Mouse (Mus musculus) T-helper 17 cell (primary cell): ENCODE measurements around the gene Il17rb.

ENCODE experiments used
- in situ Hi-C, 2 experiments: fragments of 300-600 bp; cut with MboI, MseI; formaldehyde crosslinking; loops; 1 replicate in 1 of 2; 2 replicates in 1 of 2; pipeline ENCODE4 v1.15.1; 2025; ENCODE audit warnings: high pct_unique_total_duplicates in 2 of 2

Gene Il17rb

DNA sequence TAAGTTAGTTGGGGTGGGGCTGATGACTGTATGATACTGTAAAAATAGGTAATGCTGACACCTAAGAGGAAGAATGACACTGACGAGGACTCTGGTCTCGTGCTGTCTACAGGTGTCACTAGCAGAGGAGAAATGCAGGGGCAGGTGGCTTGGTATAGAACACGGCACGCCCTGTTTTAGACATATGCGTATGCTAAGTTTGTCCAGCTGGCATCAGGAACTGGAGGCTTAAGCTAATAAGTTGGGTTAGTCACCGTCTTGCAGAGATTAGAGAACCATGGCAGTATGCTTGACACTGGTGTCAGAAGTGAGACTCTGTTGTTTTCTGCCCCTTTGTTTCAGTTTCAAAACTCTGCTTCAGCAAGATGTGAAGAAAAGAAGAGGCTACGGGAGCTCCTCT lies 37.2 kb downstream of the Il17rb start:
- in situ Hi-C loops = no loop called here

DNA sequence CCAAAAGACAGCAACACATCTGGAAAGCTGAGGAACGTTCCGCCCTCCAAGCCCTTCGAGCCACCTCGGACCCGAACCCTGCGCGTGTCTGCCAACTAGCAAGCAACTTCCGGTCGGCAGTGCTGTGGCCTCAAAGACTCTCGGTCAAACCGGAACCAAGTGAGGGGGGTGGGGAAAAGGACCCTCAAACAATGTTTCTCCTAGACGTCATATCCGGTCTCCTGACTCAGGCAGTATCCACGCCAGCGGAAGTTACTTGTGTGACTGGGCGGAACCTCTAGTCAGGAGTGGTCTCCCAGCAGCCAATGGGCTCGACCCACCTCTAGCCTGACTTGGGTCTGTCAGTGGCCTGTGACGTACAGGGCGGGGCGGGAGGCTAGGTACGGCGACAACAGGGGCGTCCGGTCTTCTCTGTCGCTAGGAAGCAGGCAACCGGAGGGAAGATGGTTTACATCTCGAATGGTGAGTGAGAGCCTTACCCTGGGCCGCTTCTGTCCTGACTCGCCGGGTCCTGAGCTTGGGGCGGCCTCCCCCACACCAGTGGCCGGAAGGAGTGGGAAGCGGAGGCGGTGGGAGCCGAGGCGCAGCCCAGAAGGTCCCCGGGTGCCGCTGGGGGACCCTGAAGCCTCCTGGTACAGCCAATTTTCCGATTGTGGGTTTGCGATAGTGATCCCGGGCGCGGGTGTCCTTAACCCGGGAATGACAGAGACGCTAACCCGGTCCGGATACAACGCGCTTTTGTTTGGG lies 40.4 kb downstream of the Il17rb start, which contains the start of gene Selenok:
Selenok (plus strand) TSS at position 234 of the 747 bp plus-strand sequence.
- in situ Hi-C loops = loop anchor here in 1 of 2 experiments (10.0 kb wide), 1 partner anchor 507 kb away; the partner anchor contains the start of gene Dcp1a

DNA sequence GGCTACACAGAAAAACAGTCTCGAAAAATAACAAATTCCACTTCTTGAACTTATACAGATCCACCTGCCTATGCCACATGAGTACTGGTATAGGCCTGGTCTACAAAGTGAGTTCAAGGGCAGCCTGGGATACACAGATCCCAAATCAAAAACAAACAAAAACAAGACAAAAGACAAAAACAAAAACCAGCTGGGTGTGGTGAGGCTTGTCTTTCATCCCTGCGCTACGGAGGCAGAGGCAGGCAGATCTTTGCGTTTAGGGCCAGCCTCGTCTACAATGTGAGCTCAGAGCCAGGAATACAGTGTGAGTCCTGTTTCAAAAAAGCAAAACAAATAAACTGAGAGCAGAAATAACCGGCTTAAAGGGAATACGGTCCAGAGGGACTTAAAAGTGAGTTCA lies 41.1 kb downstream of the Il17rb start:
- in situ Hi-C loops = loop anchor here in 1 of 2 experiments (10.0 kb wide), 1 partner anchor 507 kb away; the partner anchor contains the start of gene Dcp1a

DNA sequence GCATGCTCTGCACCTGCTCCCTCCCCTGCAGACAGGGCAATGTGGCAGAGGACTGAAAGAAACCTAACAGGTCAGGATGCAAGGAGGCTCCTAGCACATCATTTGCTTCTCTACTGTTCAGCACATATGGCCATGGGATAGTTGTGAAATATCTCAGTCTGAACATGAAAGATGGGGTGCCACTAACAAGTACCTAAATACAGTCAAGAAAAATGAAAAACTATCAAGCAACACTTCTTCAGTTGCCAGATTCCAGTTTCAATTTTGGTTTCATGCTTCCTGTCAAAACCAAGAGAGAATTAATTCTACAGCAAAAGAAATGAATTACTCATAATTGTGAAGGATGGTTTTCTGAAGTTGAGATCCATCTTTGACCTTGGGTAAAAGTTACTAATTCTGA lies 51.3 kb downstream of the Il17rb start:
- in situ Hi-C loops = no loop called here

DNA sequence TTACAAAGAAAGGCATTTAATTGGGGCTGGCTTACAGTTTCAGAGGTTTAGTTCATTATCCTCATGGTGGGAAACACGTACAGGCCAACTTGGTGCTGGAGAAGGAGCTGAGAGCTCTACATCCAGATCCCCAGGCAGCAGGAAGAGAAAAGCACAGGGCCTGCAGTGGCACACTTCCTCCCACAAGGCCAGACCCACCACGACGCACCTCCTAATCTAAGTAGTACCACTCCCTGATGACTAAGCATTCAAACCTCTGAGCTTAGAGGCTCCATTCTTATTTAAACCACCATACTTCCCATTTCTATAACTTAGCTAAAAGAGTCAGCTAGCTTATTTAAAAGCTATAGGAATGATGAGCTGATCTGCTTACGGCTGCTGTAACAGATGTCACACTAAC lies 57.9 kb downstream of the Il17rb start:
- in situ Hi-C loops = no loop called here

DNA sequence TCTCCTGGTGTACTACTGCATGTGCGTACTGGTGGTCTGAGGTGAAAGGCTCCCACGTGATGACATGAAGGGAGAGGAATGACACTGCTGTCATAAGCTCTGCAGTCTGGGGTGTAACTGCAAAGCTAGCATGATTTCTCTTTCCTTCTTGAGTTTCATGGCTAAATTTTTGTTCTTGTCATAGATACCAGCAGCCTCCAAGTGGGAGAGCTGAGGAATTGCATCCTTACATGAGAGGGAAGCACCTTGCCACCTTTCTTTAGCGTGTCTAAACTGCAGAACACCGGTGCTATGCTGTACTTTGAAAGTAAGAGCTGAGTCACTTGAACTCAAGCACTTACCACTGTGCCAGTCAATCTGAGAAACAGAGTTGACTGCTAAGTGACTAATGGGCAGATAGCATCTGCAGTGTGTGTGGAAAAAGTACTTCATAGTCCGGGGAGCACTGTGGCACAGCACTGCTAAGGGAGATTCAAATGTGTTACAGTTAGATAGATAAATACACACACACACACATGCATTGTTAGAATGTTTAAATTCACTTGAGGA lies 61.9 kb downstream of the Il17rb start:
- in situ Hi-C loops = no loop called here
